Mouse (Mus musculus) liver, embryonic 18 days (tissue): Measurements from ENCODE around the gene Gm28635. TPM values are rescaled to one million over a fixed set of nuclear protein-coding genes. Genes with fewer than 3 reads are reported as not detected.

Experiments
- polyA plus RNA-seq: library from polyadenylated mRNA; depleted of rRNA; stranded (reverse); fragments of >200 nt; gene quantifications from 2 replicates; pipeline ENCODE4 v1.2.3, GENCODE M21; 2012; rRNA removed

Gm28635 gene
- polyA plus RNA-seq = not detected in 2 replicates

GRCm38 (mm10) chr2:84677968-84678880 lies at the start of gene Gm28635, which contains the start of gene Med19:
Gm28635 (minus strand) TSS chr2:84678041.
Med19 (plus strand) TSS chr2:84678402.

GRCm38 (mm10) chr2:84727172-84727858 lies 49.5 kb upstream of the Gm28635 start, which contains the start of gene Clp1:
Clp1 (minus strand) TSS chr2:84727350.

GRCm38 (mm10) chr2:84714811-84715561 lies 37.1 kb upstream of the Gm28635 start, which contains the start of gene Zdhhc5:
Zdhhc5 (minus strand) TSS chr2:84715180.

GRCm38 (mm10) chr2:84679016-84679415 lies 1.2 kb upstream of the Gm28635 start, which contains the start of gene Tmx2:
Tmx2 (minus strand) TSS chr2:84679140.

GRCm38 (mm10) chr2:84670569-84670933 lies 7.3 kb downstream of the Gm28635 start, which contains the start of gene Selenoh:
Selenoh (minus strand) TSS chr2:84670770.

GRCm38 (mm10) chr2:84658806-84659205 lies 19.0 kb downstream of the Gm28635 start, which contains the start of gene Btbd18:
Btbd18 (plus strand) TSS chr2:84659079.

GRCm38 (mm10) chr2:84650464-84651195 lies 27.2 kb downstream of the Gm28635 start, which contains the start of gene Ctnnd1:
Ctnnd1 (minus strand) TSS chr2:84650765.

Other genes with a start within 250 kb of the Gm28635 start
- 11.6 and 11.8 TPM in 2 replicates for gene Tfpi, start 201.3 kb downstream of the Gm28635 start, polyA plus RNA-seq
- 21.0 and 23.7 TPM in 2 replicates for gene Ctnnd1, start 27.3 kb downstream of the Gm28635 start, polyA plus RNA-seq
- 0.01 and 0.02 TPM in 2 replicates for gene Btbd18, start 19.0 kb downstream of the Gm28635 start, polyA plus RNA-seq
- gene Selenoh, start 7.3 kb downstream of the Gm28635 start, polyA plus RNA-seq = 51.1 and 54.1 TPM in 2 replicates
- 8.1 and 8.5 TPM in 2 replicates for gene Med19, start 361 bp upstream of the Gm28635 start, polyA plus RNA-seq
- 27.7 and 33.4 TPM in 2 replicates for gene Tmx2, start 1.1 kb upstream of the Gm28635 start, polyA plus RNA-seq
- gene Zdhhc5, start 37.1 kb upstream of the Gm28635 start, polyA plus RNA-seq = 15.4 and 16.1 TPM in 2 replicates
- gene Clp1, start 49.3 kb upstream of the Gm28635 start, polyA plus RNA-seq = 16.4 and 19.7 TPM in 2 replicates
- gene Ypel4, start 56.0 kb upstream of the Gm28635 start, polyA plus RNA-seq = 69.8 and 81.8 TPM in 2 replicates
- gene Gm19426, start 65.6 kb upstream of the Gm28635 start, polyA plus RNA-seq = 1.7 and 1.9 TPM in 2 replicates
- 247 and 273 TPM in 2 replicates for gene Serping1, start 97.4 kb upstream of the Gm28635 start, polyA plus RNA-seq
- 294 and 350 TPM in 2 replicates for gene Ube2l6, start 120.8 kb upstream of the Gm28635 start, polyA plus RNA-seq
- 0.08 and 0.12 TPM in 2 replicates for gene Smtnl1, start 144.6 kb upstream of the Gm28635 start, polyA plus RNA-seq
- gene Timm10, start 149.0 kb upstream of the Gm28635 start, polyA plus RNA-seq = 39.7 and 45.9 TPM in 2 replicates
- 79.7 and 85.8 TPM in 2 replicates for gene Slc43a1, start 160.8 kb upstream of the Gm28635 start, polyA plus RNA-seq
- 0.08 and 0.09 TPM in 2 replicates for gene Rtn4rl2, start 208.7 kb upstream of the Gm28635 start, polyA plus RNA-seq